Mouse (Mus musculus): Measurements from ENCODE around the gene Rexo5. TPM values are rescaled to one million over a fixed set of nuclear protein-coding genes. Genes with fewer than 3 reads are reported as not detected.

Gene Rexo5
- polyA plus RNA-seq, 1 experiment = 3.5 TPM

GRCm38 (mm10) chr7:119783453-119783852 lies 10.4 kb upstream of the Rexo5 start:
- Histone ChIP-seq H3K27me3 (ENCODE audit: control insufficient read depth, insufficient read depth, insufficient read length) (no peaks in the 10 kb centered on the region), H3K79me3 (ENCODE audit: low read depth) (no peaks in the 10 kb centered on the region), H3K79me2 (ENCODE audit: control insufficient read depth, insufficient read depth) (no peaks in the 10 kb centered on the region), H3ac (ENCODE audit: control insufficient read depth, insufficient read length, low read depth) (no peak overlapping the region), H3K36me3 (ENCODE audit: control insufficient read depth, insufficient read depth) (peaks cover 33% of the 10 kb centered on the region), H3K4me3 (ENCODE audit: insufficient read depth, poor library complexity, severe bottlenecking) (no peak overlapping the region)
- TF ChIP-seq CEBPB (IDR thresholded peaks at IDR 0.05; ENCODE audit: low read depth) (no peak), MAX (IDR thresholded peaks at IDR 0.05) (no peak), MYOD1 (IDR thresholded peaks at IDR 0.05; ENCODE audit: control insufficient read depth, insufficient read length, low read depth) (no peak), USF1 (IDR thresholded peaks at IDR 0.05; ENCODE audit: low read depth) (no peak), FOSL1 (IDR thresholded peaks at IDR 0.05; ENCODE audit: insufficient read depth, low read length, poor library complexity, severe bottlenecking) (no peak), MYOG (IDR thresholded peaks at IDR 0.05; ENCODE audit: control insufficient read depth, extremely low read depth, insufficient read length) (no peak), CTCF (IDR thresholded peaks at IDR 0.05; ENCODE audit: control insufficient read depth, insufficient read depth, insufficient read length) (no peak)

DNA sequence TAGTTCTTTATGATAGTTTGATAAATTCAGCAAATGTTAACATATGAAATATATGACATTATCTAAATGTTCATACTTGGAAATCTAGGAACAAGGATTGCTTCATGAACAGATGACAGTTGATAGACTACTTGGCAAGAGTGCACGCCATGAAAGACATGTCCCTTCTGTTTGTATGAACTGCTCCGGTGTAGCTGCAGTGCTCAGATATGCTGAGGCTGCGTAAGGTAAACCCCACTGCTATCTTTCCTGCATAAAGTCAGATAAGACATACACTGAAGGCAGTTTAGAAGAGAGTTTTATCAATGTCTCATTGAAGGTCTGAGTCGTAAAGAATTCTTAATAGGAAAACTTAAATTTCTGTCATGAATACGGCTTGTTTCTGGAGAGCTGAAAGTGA lies 8.9 kb upstream of the Rexo5 start:
- H3ac ChIP-seq (ENCODE audit: control insufficient read depth, insufficient read length, low read depth) = no peak overlapping the region
- no peaks in the 10 kb centered on the region for H3K27me3 ChIP-seq (ENCODE audit: control insufficient read depth, insufficient read depth, insufficient read length)
- no peak overlapping the region for H3K4me3 ChIP-seq (ENCODE audit: insufficient read depth, poor library complexity, severe bottlenecking)
- H3K79me2 ChIP-seq (ENCODE audit: control insufficient read depth, insufficient read depth) = no peaks in the 10 kb centered on the region
- no peaks in the 10 kb centered on the region for H3K79me3 ChIP-seq (ENCODE audit: low read depth)
- TF ChIP-seq CTCF (IDR thresholded peaks at IDR 0.05; ENCODE audit: control insufficient read depth, insufficient read depth, insufficient read length) (no peak), USF1 (IDR thresholded peaks at IDR 0.05; ENCODE audit: low read depth) (no peak), MYOD1 (IDR thresholded peaks at IDR 0.05; ENCODE audit: control insufficient read depth, insufficient read length, low read depth) (no peak), MYOG (IDR thresholded peaks at IDR 0.05; ENCODE audit: control insufficient read depth, extremely low read depth, insufficient read length) (no peak), MAX (IDR thresholded peaks at IDR 0.05) (no peak), CEBPB (IDR thresholded peaks at IDR 0.05; ENCODE audit: low read depth) (no peak), FOSL1 (IDR thresholded peaks at IDR 0.05; ENCODE audit: insufficient read depth, low read length, poor library complexity, severe bottlenecking) (no peak)
- peaks cover 42% of the 10 kb centered on the region for H3K36me3 ChIP-seq (ENCODE audit: control insufficient read depth, insufficient read depth)

DNA sequence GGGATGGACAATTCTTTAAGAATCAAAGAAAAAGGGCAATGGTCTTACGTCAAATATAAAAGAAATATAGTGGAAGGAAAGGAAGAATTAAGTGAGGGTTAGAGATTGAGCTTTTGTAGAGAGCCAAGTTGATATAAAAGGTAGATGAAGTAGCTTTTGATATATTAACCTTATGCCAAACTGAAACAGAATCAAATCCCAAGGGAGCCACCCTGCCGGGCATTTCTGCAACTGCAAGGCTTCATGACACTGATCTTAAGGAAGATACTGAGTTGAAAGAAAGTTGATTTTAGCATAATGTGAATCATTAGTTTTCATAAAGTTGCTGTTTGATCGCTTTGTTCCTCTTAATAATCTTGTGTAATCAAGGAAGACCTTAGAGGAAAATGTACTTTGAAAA lies 4.8 kb upstream of the Rexo5 start:
- peaks cover 38% of the 10 kb centered on the region for H3K36me3 ChIP-seq (ENCODE audit: control insufficient read depth, insufficient read depth)
- TF ChIP-seq MYOG (IDR thresholded peaks at IDR 0.05; ENCODE audit: control insufficient read depth, extremely low read depth, insufficient read length) = no peak
- TF ChIP-seq MYOD1 (IDR thresholded peaks at IDR 0.05; ENCODE audit: control insufficient read depth, insufficient read length, low read depth) = no peak
- no peak for TF ChIP-seq MAX (IDR thresholded peaks at IDR 0.05)
- TF ChIP-seq CTCF (IDR thresholded peaks at IDR 0.05; ENCODE audit: control insufficient read depth, insufficient read depth, insufficient read length) = no peak
- no peak for TF ChIP-seq CEBPB (IDR thresholded peaks at IDR 0.05; ENCODE audit: low read depth)
- TF ChIP-seq FOSL1 (IDR thresholded peaks at IDR 0.05; ENCODE audit: insufficient read depth, low read length, poor library complexity, severe bottlenecking) = no peak
- no peak for TF ChIP-seq USF1 (IDR thresholded peaks at IDR 0.05; ENCODE audit: low read depth)
- no peak overlapping the region for H3K4me3 ChIP-seq (ENCODE audit: insufficient read depth, poor library complexity, severe bottlenecking)
- H3K79me2 ChIP-seq (ENCODE audit: control insufficient read depth, insufficient read depth) = peaks cover 16% of the 10 kb centered on the region
- H3K79me3 ChIP-seq (ENCODE audit: low read depth) = peaks cover 2% of the 10 kb centered on the region
- no peak overlapping the region for H3ac ChIP-seq (ENCODE audit: control insufficient read depth, insufficient read length, low read depth)
- H3K27me3 ChIP-seq (ENCODE audit: control insufficient read depth, insufficient read depth, insufficient read length) = no peaks in the 10 kb centered on the region

GRCm38 (mm10) chr7:119794251-119794638 lies 439 bp downstream of the Rexo5 start:
- H3K4me3 ChIP-seq (ENCODE audit: insufficient read depth, poor library complexity, severe bottlenecking) = peak overlapping the region; percentile 59
- no peak for TF ChIP-seq MAX (IDR thresholded peaks at IDR 0.05)
- TF ChIP-seq MYOD1 (IDR thresholded peaks at IDR 0.05; ENCODE audit: control insufficient read depth, insufficient read length, low read depth) = no peak
- no peak for TF ChIP-seq CTCF (IDR thresholded peaks at IDR 0.05; ENCODE audit: control insufficient read depth, insufficient read depth, insufficient read length)
- no peak for TF ChIP-seq CEBPB (IDR thresholded peaks at IDR 0.05; ENCODE audit: low read depth)
- TF ChIP-seq MYOG (IDR thresholded peaks at IDR 0.05; ENCODE audit: control insufficient read depth, extremely low read depth, insufficient read length) = no peak
- no peak for TF ChIP-seq USF1 (IDR thresholded peaks at IDR 0.05; ENCODE audit: low read depth)
- TF ChIP-seq FOSL1 (IDR thresholded peaks at IDR 0.05; ENCODE audit: insufficient read depth, low read length, poor library complexity, severe bottlenecking) = no peak
- H3K79me2 ChIP-seq (ENCODE audit: control insufficient read depth, insufficient read depth) = peaks cover 26% of the 10 kb centered on the region
- H3K79me3 ChIP-seq (ENCODE audit: low read depth) = peaks cover 2% of the 10 kb centered on the region
- peak overlapping the region; percentile 87 for H3ac ChIP-seq (ENCODE audit: control insufficient read depth, insufficient read length, low read depth)
- no peaks in the 10 kb centered on the region for H3K27me3 ChIP-seq (ENCODE audit: control insufficient read depth, insufficient read depth, insufficient read length)
- H3K36me3 ChIP-seq (ENCODE audit: control insufficient read depth, insufficient read depth) = peaks cover 8% of the 10 kb centered on the region

DNA sequence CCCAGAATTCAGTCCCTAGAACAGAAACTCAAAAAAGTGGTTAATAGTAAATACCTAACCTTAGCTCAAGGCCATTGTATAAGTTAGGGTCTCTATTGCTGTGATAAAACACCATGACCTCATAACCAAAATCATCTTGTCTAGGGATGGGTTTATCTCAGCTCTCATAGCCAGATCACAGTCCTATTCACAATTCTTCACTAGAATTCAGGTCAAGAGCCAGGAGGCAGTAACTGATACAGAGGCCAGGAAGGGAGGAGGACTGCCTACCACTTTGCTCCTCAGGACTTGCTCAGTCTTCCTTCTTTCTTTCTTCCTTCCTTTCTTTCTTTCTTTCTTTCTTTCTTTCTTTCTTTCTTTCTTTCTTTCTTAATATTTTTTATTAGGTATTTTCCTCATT lies 1.5 kb downstream of the Rexo5 start:
- Histone ChIP-seq H3K27me3 (ENCODE audit: control insufficient read depth, insufficient read depth, insufficient read length) (no peaks in the 10 kb centered on the region), H3K79me3 (ENCODE audit: low read depth) (peaks cover 2% of the 10 kb centered on the region), H3ac (ENCODE audit: control insufficient read depth, insufficient read length, low read depth) (no peak overlapping the region), H3K79me2 (ENCODE audit: control insufficient read depth, insufficient read depth) (peaks cover 26% of the 10 kb centered on the region), H3K4me3 (ENCODE audit: insufficient read depth, poor library complexity, severe bottlenecking) (no peak overlapping the region), H3K36me3 (ENCODE audit: control insufficient read depth, insufficient read depth) (no peaks in the 10 kb centered on the region)
- TF ChIP-seq MAX (IDR thresholded peaks at IDR 0.05) = no peak
- TF ChIP-seq CTCF (IDR thresholded peaks at IDR 0.05; ENCODE audit: control insufficient read depth, insufficient read depth, insufficient read length) = no peak
- no peak for TF ChIP-seq MYOG (IDR thresholded peaks at IDR 0.05; ENCODE audit: control insufficient read depth, extremely low read depth, insufficient read length)
- TF ChIP-seq FOSL1 (IDR thresholded peaks at IDR 0.05; ENCODE audit: insufficient read depth, low read length, poor library complexity, severe bottlenecking) = no peak
- no peak for TF ChIP-seq USF1 (IDR thresholded peaks at IDR 0.05; ENCODE audit: low read depth)
- no peak for TF ChIP-seq MYOD1 (IDR thresholded peaks at IDR 0.05; ENCODE audit: control insufficient read depth, insufficient read length, low read depth)
- TF ChIP-seq CEBPB (IDR thresholded peaks at IDR 0.05; ENCODE audit: low read depth) = no peak

DNA sequence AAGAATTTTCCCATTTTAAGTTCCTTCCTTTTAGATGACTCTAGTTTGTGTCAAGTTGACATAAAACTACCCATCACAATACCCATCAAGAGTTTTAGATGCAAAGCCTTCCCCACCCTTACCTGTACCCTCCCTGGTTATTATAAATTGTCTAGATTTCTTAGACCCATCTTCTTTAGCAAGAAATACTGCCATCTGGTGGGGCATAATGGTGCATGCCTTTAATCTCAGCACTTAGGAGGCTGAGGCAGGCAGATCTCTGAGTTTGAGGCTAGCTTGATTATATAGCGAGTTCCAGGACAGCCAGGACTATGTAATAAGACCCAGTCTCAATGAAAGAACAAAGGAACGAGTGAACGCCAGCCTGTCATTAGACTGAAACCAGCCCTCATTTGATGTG lies 6.7 kb downstream of the Rexo5 start:
- Histone ChIP-seq H3K4me3 (ENCODE audit: insufficient read depth, poor library complexity, severe bottlenecking) (no peak overlapping the region), H3K27me3 (ENCODE audit: control insufficient read depth, insufficient read depth, insufficient read length) (no peaks in the 10 kb centered on the region), H3ac (ENCODE audit: control insufficient read depth, insufficient read length, low read depth) (no peak overlapping the region), H3K36me3 (ENCODE audit: control insufficient read depth, insufficient read depth) (no peaks in the 10 kb centered on the region), H3K79me3 (ENCODE audit: low read depth) (no peaks in the 10 kb centered on the region), H3K79me2 (ENCODE audit: control insufficient read depth, insufficient read depth) (no peaks in the 10 kb centered on the region)
- TF ChIP-seq CTCF (IDR thresholded peaks at IDR 0.05; ENCODE audit: control insufficient read depth, insufficient read depth, insufficient read length) = no peak
- no peak for TF ChIP-seq FOSL1 (IDR thresholded peaks at IDR 0.05; ENCODE audit: insufficient read depth, low read length, poor library complexity, severe bottlenecking)
- TF ChIP-seq MAX (IDR thresholded peaks at IDR 0.05) = no peak
- TF ChIP-seq CEBPB (IDR thresholded peaks at IDR 0.05; ENCODE audit: low read depth) = no peak
- TF ChIP-seq MYOD1 (IDR thresholded peaks at IDR 0.05; ENCODE audit: control insufficient read depth, insufficient read length, low read depth) = no peak
- TF ChIP-seq MYOG (IDR thresholded peaks at IDR 0.05; ENCODE audit: control insufficient read depth, extremely low read depth, insufficient read length) = no peak
- no peak for TF ChIP-seq USF1 (IDR thresholded peaks at IDR 0.05; ENCODE audit: low read depth)

All from C2C12 (cell line).